Mouse (Mus musculus) heart, embryonic 11.5 days (tissue): Measurements from ENCODE around the gene Esrrb. TPM values are rescaled to one million over a fixed set of nuclear protein-coding genes. Genes with fewer than 3 reads are reported as not detected.

ENCODE experiments used
- ATAC-seq: fragments of 200-750 bp; cut with Nextera tagmentation; replicated peaks from 2 replicates; pipeline ENCODE4 v1.8.0; 2017; ENCODE audit warnings: moderate library complexity; ENCODE audit not compliant: insufficient number of reproducible peaks, low FRiP score, low TSS enrichment
- H3K27ac ChIP-seq: fragments of 300-500 bp; sonication (generic); 2 replicates; pipeline ENCODE4 v1.5.1; 2014; ENCODE audit warnings: mild to moderate bottlenecking, low read depth, low read length
- H3K27me3 ChIP-seq: fragments of 300-500 bp; sonication (generic); 2 replicates; pipeline ENCODE4 v1.6.1; 2014; ENCODE audit warnings: mild to moderate bottlenecking, low read length, mixed read lengths; ENCODE audit not compliant: control insufficient read depth, insufficient read depth
- H3K36me3 ChIP-seq: fragments of 300-500 bp; sonication (generic); 2 replicates; pipeline ENCODE4 v1.6.1; 2014; ENCODE audit warnings: mild to moderate bottlenecking, low read length, moderate library complexity, mixed read lengths; ENCODE audit not compliant: control insufficient read depth, insufficient read depth
- H3K4me1 ChIP-seq: fragments of 300-500 bp; sonication (generic); 2 replicates; pipeline ENCODE4 v1.6.1; 2014; ENCODE audit warnings: low read length; ENCODE audit not compliant: control insufficient read depth, insufficient read depth
- H3K4me2 ChIP-seq: fragments of 300-500 bp; sonication (generic); 2 replicates; pipeline ENCODE4 v1.6.1; 2014; ENCODE audit warnings: mild to moderate bottlenecking, moderate library complexity
- H3K4me3 ChIP-seq: fragments of 300-500 bp; sonication (generic); 2 replicates; pipeline ENCODE4 v1.5.1; 2014; ENCODE audit warnings: low read depth, low read length
- H3K9ac ChIP-seq: fragments of 300-500 bp; sonication (generic); 2 replicates; pipeline ENCODE4 v1.6.1; 2014; ENCODE audit warnings: mild to moderate bottlenecking, low read depth, low read length, moderate library complexity
- H3K9me3 ChIP-seq: fragments of 300-500 bp; sonication (generic); replicated peaks from 2 replicates; pipeline ENCODE4 v1.6.1; 2016; ENCODE audit warnings: low read length; ENCODE audit not compliant: control insufficient read depth
- WGBS: fragments of 180-500 bp; shearing (Covaris S2); extraction: QIAGEN DNeasy Blood & Tissue Kit; methylation state at CpG from one replicate; pipeline ENCODE4 v1.1.7; 2014; ENCODE audit not compliant: insufficient replicate concordance; 5-methylcytosine and 5-hydroxymethylcytosine counted together
- polyA plus RNA-seq: library from polyadenylated mRNA; unstranded; fragments of >200 nt; fragmentation: Nextera tagmentation; extraction: Ambion mirVana; gene quantifications from 2 replicates; pipeline ENCODE4 v1.2.1, GENCODE M21; 2014

The Esrrb gene
- polyA plus RNA-seq, 1 experiment from 2014 or later = 1.6 TPM

GRCm38 (mm10) chr12:86491500-86491899 lies 130.6 kb downstream of the Esrrb start:
- WGBS = 50% methylated on average over 3 of the region's 3 CpGs
- ATAC-seq = no peak

GRCm38 (mm10) chr12:86492822-86493221 lies 131.9 kb downstream of the Esrrb start:
- no peak for ATAC-seq
- H3K4me3 ChIP-seq = no peak overlapping the region
- peaks cover 7% of the 10 kb centered on the region for H3K4me1 ChIP-seq
- H3K36me3 ChIP-seq = no peaks in the 10 kb centered on the region
- H3K9me3 ChIP-seq = no peaks in the 10 kb centered on the region
- H3K27me3 ChIP-seq = no peaks in the 10 kb centered on the region
- whole genome bisulfite sequencing = 27% methylated on average over 9 of the region's 9 CpGs
- no peak overlapping the region; the same call in 1 of the 2 replicates for H3K4me2 ChIP-seq
- H3K27ac ChIP-seq = no peak overlapping the region
- no peak overlapping the region for H3K9ac ChIP-seq

More at GRCm38 (mm10) chr12:86491500-86491899, 130.6 kb downstream of the Esrrb start:
- Histone ChIP-seq H3K27ac (no peak overlapping the region), H3K4me2 (no peak overlapping the region), H3K36me3 (no peaks in the 10 kb centered on the region), H3K9ac (no peak overlapping the region), H3K9me3 (no peaks in the 10 kb centered on the region), H3K27me3 (no peaks in the 10 kb centered on the region), H3K4me3 (no peak overlapping the region), H3K4me1 (peaks cover 7% of the 10 kb centered on the region)

- WGBS = 93% methylated on average over 4 of the region's 4 CpGs
- peaks cover 19% of the 10 kb centered on the region for H3K4me1 ChIP-seq
- no peak overlapping the region for H3K27ac ChIP-seq
- no peaks in the 10 kb centered on the region for H3K9me3 ChIP-seq
- H3K4me3 ChIP-seq = no peak overlapping the region
- H3K27me3 ChIP-seq = no peaks in the 10 kb centered on the region
- H3K9ac ChIP-seq = no peak overlapping the region
- no peak for ATAC-seq
- no peaks in the 10 kb centered on the region for H3K36me3 ChIP-seq
- no peak overlapping the region for H3K4me2 ChIP-seq
Measured at GRCm38 (mm10) chr12:86497126-86497525, 136.2 kb downstream of the Esrrb start.

- peaks cover 12% of the 10 kb centered on the region for H3K4me1 ChIP-seq
- ATAC-seq = peak; percentile 35; the same call in 1 of the 2 replicates
- 17% methylated on average over 6 of the region's 6 CpGs for WGBS
- peak overlapping the region; percentile 21 for H3K4me2 ChIP-seq
- H3K9ac ChIP-seq = no peak overlapping the region
- peak overlapping the region; percentile 82 for H3K27ac ChIP-seq
- no peaks in the 10 kb centered on the region for H3K9me3 ChIP-seq
- H3K27me3 ChIP-seq = no peaks in the 10 kb centered on the region
- H3K4me3 ChIP-seq = no peak overlapping the region
- H3K36me3 ChIP-seq = no peaks in the 10 kb centered on the region
Measured at GRCm38 (mm10) chr12:86498765-86499164, 137.8 kb downstream of the Esrrb start.

- ATAC-seq = no peak
- H3K4me1 ChIP-seq = peaks cover 12% of the 10 kb centered on the region
- WGBS = 69% methylated on average over 10 of the region's 10 CpGs
Measured at GRCm38 (mm10) chr12:86501728-86502127, 140.8 kb downstream of the Esrrb start.

GRCm38 (mm10) chr12:86503921-86504320 lies 143.0 kb downstream of the Esrrb start:
- no peak overlapping the region for H3K9ac ChIP-seq
- H3K4me3 ChIP-seq = no peak overlapping the region
- 82% methylated on average over 4 of the region's 4 CpGs for WGBS
- no peak for ATAC-seq
- H3K4me1 ChIP-seq = peaks cover 4% of the 10 kb centered on the region
- no peak overlapping the region for H3K4me2 ChIP-seq
- no peaks in the 10 kb centered on the region for H3K36me3 ChIP-seq
- H3K9me3 ChIP-seq = no peaks in the 10 kb centered on the region
- H3K27me3 ChIP-seq = no peaks in the 10 kb centered on the region
- no peak overlapping the region for H3K27ac ChIP-seq

More at GRCm38 (mm10) chr12:86501728-86502127, 140.8 kb downstream of the Esrrb start:
- H3K4me2 ChIP-seq = no peak overlapping the region
- no peak overlapping the region for H3K9ac ChIP-seq
- H3K4me3 ChIP-seq = no peak overlapping the region
- no peaks in the 10 kb centered on the region for H3K27me3 ChIP-seq
- no peaks in the 10 kb centered on the region for H3K9me3 ChIP-seq
- no peaks in the 10 kb centered on the region for H3K36me3 ChIP-seq
- H3K27ac ChIP-seq = no peak overlapping the region

GRCm38 (mm10) chr12:86504321-86504720 lies 143.4 kb downstream of the Esrrb start:
- H3K27me3 ChIP-seq = no peaks in the 10 kb centered on the region
- no peaks in the 10 kb centered on the region for H3K36me3 ChIP-seq
- H3K9ac ChIP-seq = no peak overlapping the region
- H3K4me3 ChIP-seq = no peak overlapping the region
- no peaks in the 10 kb centered on the region for H3K9me3 ChIP-seq
- no peak overlapping the region for H3K27ac ChIP-seq
- no peak for ATAC-seq
- WGBS = 92% methylated on average over 3 of the region's 3 CpGs
- H3K4me2 ChIP-seq = no peak overlapping the region
- H3K4me1 ChIP-seq = no peaks in the 10 kb centered on the region; the same call in none of the 2 replicates

- H3K9me3 ChIP-seq = no peaks in the 10 kb centered on the region
- H3K36me3 ChIP-seq = no peaks in the 10 kb centered on the region
- H3K4me3 ChIP-seq = no peak overlapping the region
- WGBS = 81% methylated on average over 10 of the region's 10 CpGs
- H3K27me3 ChIP-seq = no peaks in the 10 kb centered on the region
- no peak for ATAC-seq
- no peak overlapping the region for H3K9ac ChIP-seq
- no peak overlapping the region for H3K4me2 ChIP-seq
- H3K27ac ChIP-seq = no peak overlapping the region
- no peaks in the 10 kb centered on the region; the same call in 1 of the 2 replicates for H3K4me1 ChIP-seq
Measured at GRCm38 (mm10) chr12:86507741-86508140, 146.8 kb downstream of the Esrrb start.

- Histone ChIP-seq H3K4me1 (no peaks in the 10 kb centered on the region; the same call in 1 of the 2 replicates), H3K27me3 (no peaks in the 10 kb centered on the region), H3K4me2 (no peak overlapping the region), H3K4me3 (no peak overlapping the region), H3K9me3 (no peaks in the 10 kb centered on the region), H3K36me3 (no peaks in the 10 kb centered on the region), H3K27ac (no peak overlapping the region), H3K9ac (no peak overlapping the region)
- ATAC-seq = no peak
- 77% methylated on average over 6 of the region's 6 CpGs for WGBS
Measured at GRCm38 (mm10) chr12:86508313-86508988, 147.5 kb downstream of the Esrrb start.
